Mouse (Mus musculus) kidney, adult 2 months (tissue): ENCODE results near the gene Tnrc6b.

ENCODE experiments used
- CTCF ChIP-seq: fragments of 200-500 bp; conservative IDR thresholded peaks from 2 replicates; pipeline ENCODE4 v1.5.1; 2011; ENCODE audit warnings: low read depth, mild to moderate bottlenecking, control low read depth, low read length, moderate library complexity, mixed read lengths; ENCODE audit not compliant: insufficient read depth, insufficient read length
- POLR2A ChIP-seq: fragments of 200-500 bp; IDR thresholded peaks from one replicate; pipeline ENCODE4 v1.6.1; 2011; ENCODE audit warnings: low read depth, low read length, control low read depth

DNA sequence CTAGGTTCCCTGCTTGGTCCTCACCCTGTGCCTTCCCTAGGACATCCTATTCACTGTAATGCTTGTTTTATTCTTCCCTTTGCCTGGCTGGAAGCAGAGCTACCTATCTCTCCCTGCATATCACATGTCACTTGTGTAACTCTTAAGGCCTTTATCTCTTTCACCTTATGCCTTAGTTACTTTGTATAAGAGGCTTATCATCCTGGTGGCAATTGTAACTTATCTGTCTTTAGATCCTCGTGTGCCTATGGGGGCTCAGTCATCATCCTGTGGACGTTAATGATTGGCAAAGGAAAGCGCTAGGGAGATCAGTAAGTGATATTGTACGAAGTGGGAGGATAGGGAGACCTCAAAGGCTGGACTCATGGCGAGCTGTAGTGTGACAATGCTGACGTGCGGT, 22.6 kb upstream of the Tnrc6b start:
- TF ChIP-seq CTCF, result no peak
- no peak for TF ChIP-seq POLR2A
